Mouse (Mus musculus): Measurements from ENCODE around the gene Btg4.

Btg4 gene

GRCm38 (mm10) chr9:51165312-51166180, 104.8 kb downstream of the Btg4 start, which contains the start of gene Gm32742:
Gm32742 (minus strand) TSS chr9:51165517.
- DNase-seq (ENCODE audit: low read depth, low spot score): no peak

- no peak for DNase-seq (ENCODE audit: low read depth, low spot score)
Measured at GRCm38 (mm10) chr9:51167954-51168353, 107.3 kb downstream of the Btg4 start.

- DNase-seq (ENCODE audit: low read depth, low spot score): no peak
Measured at GRCm38 (mm10) chr9:51168698-51169097, 108.0 kb downstream of the Btg4 start.

GRCm38 (mm10) chr9:51169133-51169532, 108.4 kb downstream of the Btg4 start:
- no peak for DNase-seq (ENCODE audit: low read depth, low spot score)

All from retina, adult 2 months (tissue).